Mouse (Mus musculus): Measurements from ENCODE around the gene Gpbp1l1. TPM values are rescaled to one million over a fixed set of nuclear protein-coding genes. Genes with fewer than 3 reads are reported as not detected.

Gpbp1l1 gene
- total and polyA plus RNA-seq, 3 experiments = 10.4 to 193 (median 158) TPM

- DNase-seq (ENCODE audit: low spot score) (peak; percentile 61), ATAC-seq (ENCODE audit: extremely low read depth, insufficient number of reproducible peaks, low FRiP score, poor library complexity, severe bottlenecking) (peak; percentile 70)
- TF ChIP-seq GATA2 (IDR thresholded peaks at IDR 0.05; ENCODE audit: borderline replicate concordance, low read depth, low read length) (no peak), TAL1 (conservative IDR thresholded peaks at IDR 0.05; ENCODE audit: low read depth, low read length) (no peak), CTCF (IDR thresholded peaks at IDR 0.05; ENCODE audit: low read depth, low read length) (no peak), POLR2AphosphoS5 (IDR thresholded peaks at IDR 0.05; ENCODE audit: insufficient replicate concordance, low read depth, low read length) (no peak), GATA1 (IDR thresholded peaks at IDR 0.05; ENCODE audit: borderline replicate concordance, low read length) (no peak)
- Histone ChIP-seq H3K36me3 (replicated peaks) (peaks cover 19% of the 10 kb centered on the region), H3K4me1 (ENCODE audit: insufficient read depth, low read depth, low read length) (peaks cover 26% of the 10 kb centered on the region), H3K27me3 (ENCODE audit: insufficient read depth, low read length) (no peaks in the 10 kb centered on the region), H3K4me3 (ENCODE audit: low read depth, low read length) (peak within 1 kb of the TSS; percentile 99), H3K9me3 (replicated peaks) (no peaks in the 10 kb centered on the region)
Observed at GRCm38 (mm10) chr4:116627722-116628662, 70.5 kb downstream of the Gpbp1l1 start, which contains the start of gene Nasp. Gene Nasp, minus strand, starts transcription at chr4:116627941.

- peaks cover 2% of the 10 kb centered on the region; the same call in 1 of the 2 replicates for H3K4me1 ChIP-seq (ENCODE audit: insufficient read depth, low read depth, low read length)
- no peaks in the 10 kb centered on the region for H3K27me3 ChIP-seq (ENCODE audit: insufficient read depth, low read length)
- peaks cover 58% of the 10 kb centered on the region for H3K36me3 ChIP-seq (replicated peaks)
- ATAC-seq (ENCODE audit: extremely low read depth, insufficient number of reproducible peaks, low FRiP score, poor library complexity, severe bottlenecking) (no peak), DNase-seq (ENCODE audit: low spot score) (no peak)
- no peak for TF ChIP-seq POLR2AphosphoS5 (IDR thresholded peaks at IDR 0.05; ENCODE audit: insufficient replicate concordance, low read depth, low read length)
- TF ChIP-seq CTCF (IDR thresholded peaks at IDR 0.05; ENCODE audit: low read depth, low read length) = no peak
- TF ChIP-seq GATA1 (IDR thresholded peaks at IDR 0.05; ENCODE audit: borderline replicate concordance, low read length) = no peak
- H3K9me3 ChIP-seq (replicated peaks) = no peaks in the 10 kb centered on the region
- H3K4me3 ChIP-seq (ENCODE audit: low read depth, low read length) = no peak overlapping the region
Observed at GRCm38 (mm10) chr4:116635197-116635596, 77.7 kb downstream of the Gpbp1l1 start.

- no peak for ATAC-seq (ENCODE audit: extremely low read depth, insufficient number of reproducible peaks, low FRiP score, poor library complexity, severe bottlenecking)
- Histone ChIP-seq H3K4me1 (ENCODE audit: insufficient read depth, low read depth, low read length) (no peaks in the 10 kb centered on the region; the same call in 1 of the 2 replicates), H3K9me3 (replicated peaks) (no peaks in the 10 kb centered on the region), H3K36me3 (replicated peaks) (peaks cover 89% of the 10 kb centered on the region), H3K4me3 (ENCODE audit: low read depth, low read length) (no peak overlapping the region), H3K27me3 (ENCODE audit: insufficient read depth, low read length) (no peaks in the 10 kb centered on the region)
- DNase-seq (ENCODE audit: low spot score) = no peak
- TF ChIP-seq GATA2 (IDR thresholded peaks at IDR 0.05; ENCODE audit: borderline replicate concordance, low read depth, low read length) (no peak), TAL1 (conservative IDR thresholded peaks at IDR 0.05; ENCODE audit: low read depth, low read length) (no peak), GATA1 (IDR thresholded peaks at IDR 0.05; ENCODE audit: borderline replicate concordance, low read length) (no peak), CTCF (IDR thresholded peaks at IDR 0.05; ENCODE audit: low read depth, low read length) (no peak), POLR2AphosphoS5 (IDR thresholded peaks at IDR 0.05; ENCODE audit: insufficient replicate concordance, low read depth, low read length) (no peak)
Observed at GRCm38 (mm10) chr4:116638821-116639220, 81.4 kb downstream of the Gpbp1l1 start.

- H3K4me3 ChIP-seq (ENCODE audit: low read depth, low read length) = no peak overlapping the region
- no peak for DNase-seq (ENCODE audit: low spot score)
- no peaks in the 10 kb centered on the region for H3K27me3 ChIP-seq (ENCODE audit: insufficient read depth, low read length)
- peaks cover 16% of the 10 kb centered on the region for H3K4me1 ChIP-seq (ENCODE audit: insufficient read depth, low read depth, low read length)
- peaks cover 90% of the 10 kb centered on the region for H3K36me3 ChIP-seq (replicated peaks)
- no peaks in the 10 kb centered on the region for H3K9me3 ChIP-seq (replicated peaks)
- no peak for ATAC-seq (ENCODE audit: extremely low read depth, insufficient number of reproducible peaks, low FRiP score, poor library complexity, severe bottlenecking)
- no peak for TF ChIP-seq CTCF (IDR thresholded peaks at IDR 0.05; ENCODE audit: low read depth, low read length)
Observed at GRCm38 (mm10) chr4:116642071-116642470, 84.6 kb downstream of the Gpbp1l1 start.

Other genes starting within 250 kb of the Gpbp1l1 start
- 52.8 and 64.7 TPM in 2 replicates for gene Mast2, start 93.5 kb upstream of the Gpbp1l1 start, total RNA-seq (2014; fragmentation: Nextera tagmentation)
- 10.4 and 10.7 TPM in 2 replicates for gene Mast2, start 93.5 kb upstream of the Gpbp1l1 start, total RNA-seq (2017)
- 54.9 and 63.0 TPM in 2 replicates for gene Mast2, start 93.5 kb upstream of the Gpbp1l1 start, polyA plus RNA-seq (2012)
- gene Ipp, start 50.1 kb upstream of the Gpbp1l1 start, total RNA-seq (2014; fragmentation: Nextera tagmentation) = 8.5 and 11.8 TPM in 2 replicates
- gene Ipp, start 50.1 kb upstream of the Gpbp1l1 start, total RNA-seq (2017) = 11.8 and 14.0 TPM in 2 replicates
- 2.0 and 2.1 TPM in 2 replicates for gene Ipp, start 50.1 kb upstream of the Gpbp1l1 start, polyA plus RNA-seq (2012)
- 99.9 and 128 TPM in 2 replicates for gene Tmem69, start 1.7 kb upstream of the Gpbp1l1 start, total RNA-seq (2014; fragmentation: Nextera tagmentation)
- 18.9 and 23.2 TPM in 2 replicates for gene Tmem69, start 1.7 kb upstream of the Gpbp1l1 start, total RNA-seq (2017)
- 2.1 and 5.6 TPM in 2 replicates for gene Tmem69, start 1.7 kb upstream of the Gpbp1l1 start, polyA plus RNA-seq (2012)
- 5.8 and 6.2 TPM in 2 replicates for gene Ccdc17, start 39.0 kb downstream of the Gpbp1l1 start, total RNA-seq (2014; fragmentation: Nextera tagmentation)
- gene Ccdc17, start 39.0 kb downstream of the Gpbp1l1 start, total RNA-seq (2017) = 5.0 and 5.9 TPM in 2 replicates
- gene Ccdc17, start 39.0 kb downstream of the Gpbp1l1 start, polyA plus RNA-seq (2012) = 0.37 and 0.83 TPM in 2 replicates
- gene Nasp, start 70.3 kb downstream of the Gpbp1l1 start, total RNA-seq (2014; fragmentation: Nextera tagmentation) = 134 and 149 TPM in 2 replicates
- 315 and 326 TPM in 2 replicates for gene Nasp, start 70.3 kb downstream of the Gpbp1l1 start, total RNA-seq (2017)
- gene Nasp, start 70.3 kb downstream of the Gpbp1l1 start, polyA plus RNA-seq (2012) = 11.9 and 25.8 TPM in 2 replicates
- gene Akr1a1, start 94.0 kb downstream of the Gpbp1l1 start, total RNA-seq (2014; fragmentation: Nextera tagmentation) = 361 and 367 TPM in 2 replicates
- gene Akr1a1, start 94.0 kb downstream of the Gpbp1l1 start, total RNA-seq (2017) = 830 and 919 TPM in 2 replicates
- 138 and 154 TPM in 2 replicates for gene Akr1a1, start 94.0 kb downstream of the Gpbp1l1 start, polyA plus RNA-seq (2012)
- 113 and 129 TPM in 2 replicates for gene Prdx1, start 127.9 kb downstream of the Gpbp1l1 start, total RNA-seq (2014; fragmentation: Nextera tagmentation)
- 298 and 303 TPM in 2 replicates for gene Prdx1, start 127.9 kb downstream of the Gpbp1l1 start, total RNA-seq (2017)
- 14.8 and 16.1 TPM in 2 replicates for gene Prdx1, start 127.9 kb downstream of the Gpbp1l1 start, polyA plus RNA-seq (2012)
- 48.9 and 53.1 TPM in 2 replicates for gene Mmachc, start 150.7 kb downstream of the Gpbp1l1 start, total RNA-seq (2014; fragmentation: Nextera tagmentation)
- 13.9 and 19.6 TPM in 2 replicates for gene Mmachc, start 150.7 kb downstream of the Gpbp1l1 start, total RNA-seq (2017)
- 1.6 and 1.8 TPM in 2 replicates for gene Mmachc, start 150.7 kb downstream of the Gpbp1l1 start, polyA plus RNA-seq (2012)
- gene Ccdc163, start 150.9 kb downstream of the Gpbp1l1 start, total RNA-seq (2014; fragmentation: Nextera tagmentation) = 25.6 and 44.0 TPM in 2 replicates
- gene Ccdc163, start 150.9 kb downstream of the Gpbp1l1 start, total RNA-seq (2017) = 20.4 and 28.5 TPM in 2 replicates
- 2.6 and 4.0 TPM in 2 replicates for gene Ccdc163, start 150.9 kb downstream of the Gpbp1l1 start, polyA plus RNA-seq (2012)
- 5.1 and 6.6 TPM in 2 replicates for gene Tesk2, start 163.3 kb downstream of the Gpbp1l1 start, total RNA-seq (2014; fragmentation: Nextera tagmentation)
- gene Tesk2, start 163.3 kb downstream of the Gpbp1l1 start, total RNA-seq (2017) = 4.8 TPM in 2 replicates
- gene Tesk2, start 163.3 kb downstream of the Gpbp1l1 start, polyA plus RNA-seq (2012) = 1.3 and 1.5 TPM in 2 replicates
- 12.5 and 15.3 TPM in 2 replicates for gene Toe1, start 250.0 kb downstream of the Gpbp1l1 start, total RNA-seq (2014; fragmentation: Nextera tagmentation)
- gene Toe1, start 250.0 kb downstream of the Gpbp1l1 start, total RNA-seq (2017) = 37.3 and 46.1 TPM in 2 replicates
- gene Toe1, start 250.0 kb downstream of the Gpbp1l1 start, polyA plus RNA-seq (2012) = 2.5 and 3.5 TPM in 2 replicates